Mouse (Mus musculus) embryo, embryonic 9.5 days (tissue): ENCODE results near the gene Zfp454.
A peak's percentile ranks its signal among the peaks of the same experiment; 100 is the strongest.

ENCODE experiments used
- DNase-seq: peaks from one replicate; pipeline ENCODE4 v3.0.0-alpha.2; 2017; ENCODE audit errors: extremely low spot score

Gene Zfp454

GRCm38 (mm10) chr11:50887390-50888128 is at the start of gene Zfp454:
Zfp454 (minus strand) TSS chr11:50887651.
- peak; percentile 86 for DNase-seq

- DNase-seq = no peak
Measured at GRCm38 (mm10) chr11:50932040-50932439, 44.6 kb upstream of the Zfp454 start.

GRCm38 (mm10) chr11:50931451-50931866 is 44.0 kb upstream of the Zfp454 start, which contains the start of gene Zfp354b:
Zfp354b (minus strand) TSS chr11:50931633.
- DNase-seq = peak; percentile 87

- DNase-seq = no peak
Measured at GRCm38 (mm10) chr11:50931021-50931420, 43.6 kb upstream of the Zfp454 start.

- DNase-seq = no peak
Measured at GRCm38 (mm10) chr11:50930469-50931014, 43.1 kb upstream of the Zfp454 start.

GRCm38 (mm10) chr11:50915671-50916320 is 28.3 kb upstream of the Zfp454 start, which contains the start of gene Zfp2:
Zfp2 (minus strand) TSS chr11:50916165.
- DNase-seq = peak; percentile 87

- DNase-seq = no peak
Measured at GRCm38 (mm10) chr11:50914461-50914860, 27.0 kb upstream of the Zfp454 start.

GRCm38 (mm10) chr11:50913301-50913700 is 25.9 kb upstream of the Zfp454 start:
- DNase-seq = no peak

- no peak for DNase-seq
Measured at GRCm38 (mm10) chr11:50908136-50908535, 20.7 kb upstream of the Zfp454 start.

- DNase-seq = no peak
Measured at GRCm38 (mm10) chr11:50897359-50897758, 9.9 kb upstream of the Zfp454 start.

GRCm38 (mm10) chr11:50892441-50892840 is 5.0 kb upstream of the Zfp454 start:
- DNase-seq = no peak

GRCm38 (mm10) chr11:50886933-50887293 is 538 bp downstream of the Zfp454 start:
- DNase-seq = no peak

GRCm38 (mm10) chr11:50886231-50886932 is 1.1 kb downstream of the Zfp454 start:
- DNase-seq = peak; percentile 3

- no peak for DNase-seq
Measured at GRCm38 (mm10) chr11:50883756-50884155, 3.7 kb downstream of the Zfp454 start.

GRCm38 (mm10) chr11:50878641-50879040 is 8.8 kb downstream of the Zfp454 start:
- no peak for DNase-seq

- DNase-seq = peak; percentile 27
Measured at GRCm38 (mm10) chr11:50850989-50851601, 36.4 kb downstream of the Zfp454 start.

GRCm38 (mm10) chr11:50850177-50850735 is 37.2 kb downstream of the Zfp454 start, which contains the start of gene Grm6:
Grm6 (plus strand) TSS chr11:50850685.
- DNase-seq = no peak

GRCm38 (mm10) chr11:50849310-50849709 is 38.1 kb downstream of the Zfp454 start:
- no peak for DNase-seq

GRCm38 (mm10) chr11:50848520-50849137 is 38.8 kb downstream of the Zfp454 start:
- DNase-seq = no peak

GRCm38 (mm10) chr11:50847047-50847446 is 40.4 kb downstream of the Zfp454 start:
- DNase-seq = no peak

GRCm38 (mm10) chr11:50845951-50846350 is 41.5 kb downstream of the Zfp454 start:
- no peak for DNase-seq
